Mouse (Mus musculus): ENCODE results near the gene Vmn1r1. TPM values are rescaled to one million over a fixed set of nuclear protein-coding genes. Genes with fewer than 3 reads are reported as not detected.

Vmn1r1 gene
- not detected in 2 replicates for polyA plus RNA-seq (2015; fragmentation: Nextera tagmentation; extraction: Ambion mirVana)

GRCm38 (mm10) chr1:182164386-182164785 lies at the start of gene Vmn1r1:
Vmn1r1 (minus strand) TSS chr1:182164486.

GRCm38 (mm10) chr1:182124506-182124905 lies 39.8 kb downstream of the Vmn1r1 start, which contains the start of gene Srp9:
Srp9 (plus strand) TSS chr1:182124737.

Other genes with a start within 250 kb of the Vmn1r1 start
- 20.0 and 31.6 TPM in 2 replicates for gene Enah, start 144.5 kb downstream of the Vmn1r1 start, polyA plus RNA-seq (2015; fragmentation: Nextera tagmentation; extraction: Ambion mirVana)
- 136 and 168 TPM in 2 replicates for gene Srp9, start 39.7 kb downstream of the Vmn1r1 start, polyA plus RNA-seq (2015; fragmentation: Nextera tagmentation; extraction: Ambion mirVana)
- 144 and 161 TPM in 2 replicates for gene Degs1, start 118.3 kb upstream of the Vmn1r1 start, polyA plus RNA-seq (2015; fragmentation: Nextera tagmentation; extraction: Ambion mirVana)
- gene Fbxo28, start 177.1 kb upstream of the Vmn1r1 start, polyA plus RNA-seq (2015; fragmentation: Nextera tagmentation; extraction: Ambion mirVana): 11.3 and 11.7 TPM in 2 replicates
- gene Trp53bp2, start 244.7 kb upstream of the Vmn1r1 start, polyA plus RNA-seq (2015; fragmentation: Nextera tagmentation; extraction: Ambion mirVana): 10.7 and 12.4 TPM in 2 replicates

Data from urinary bladder, postnatal 0 days (tissue).